Mouse (Mus musculus) heart, adult 9 months (tissue): Measurements from ENCODE around the gene Pdyn.

Source experiments
- DNase-seq, 2 experiments: peaks; one replicate each; pipeline ENCODE4 v3.0.0; 2022; ENCODE audit warnings: low spot score in 2 of 2

Gene Pdyn

GRCm38 (mm10) chr2:129699484-129700158, at the start of gene Pdyn:
TSS of gene Pdyn (minus strand) at chr2:129699844.
- DNase-seq: no peak

- no peak for DNase-seq
These were observed 42.4 kb upstream of the Pdyn start for GRCm38 (mm10) chr2:129742016-129742415.

GRCm38 (mm10) chr2:129740515-129740914, 40.9 kb upstream of the Pdyn start:
- no peak for DNase-seq

GRCm38 (mm10) chr2:129734031-129734430, 34.4 kb upstream of the Pdyn start:
- no peak for DNase-seq

GRCm38 (mm10) chr2:129729681-129730080, 30.0 kb upstream of the Pdyn start:
- DNase-seq: peak in 1 of 2 experiments; percentile 4

- DNase-seq: no peak
These were observed 16.0 kb upstream of the Pdyn start for GRCm38 (mm10) chr2:129715671-129716070.

GRCm38 (mm10) chr2:129713026-129713544, 13.4 kb upstream of the Pdyn start:
- no peak for DNase-seq

GRCm38 (mm10) chr2:129696059-129696458, 3.6 kb downstream of the Pdyn start:
- DNase-seq: no peak

- DNase-seq: no peak
These were observed 5.3 kb downstream of the Pdyn start for GRCm38 (mm10) chr2:129694303-129694702.

- no peak for DNase-seq
These were observed 7.0 kb downstream of the Pdyn start for GRCm38 (mm10) chr2:129692694-129693093.

GRCm38 (mm10) chr2:129689694-129690093, 9.9 kb downstream of the Pdyn start:
- no peak for DNase-seq

- DNase-seq: no peak
These were observed 11.5 kb downstream of the Pdyn start for GRCm38 (mm10) chr2:129688036-129688625.

GRCm38 (mm10) chr2:129686908-129687307, 12.7 kb downstream of the Pdyn start:
- no peak for DNase-seq

- no peak for DNase-seq
These were observed 15.6 kb downstream of the Pdyn start for GRCm38 (mm10) chr2:129684014-129684413.

GRCm38 (mm10) chr2:129680236-129680635, 19.4 kb downstream of the Pdyn start:
- DNase-seq: no peak

- no peak for DNase-seq
These were observed 20.6 kb downstream of the Pdyn start for GRCm38 (mm10) chr2:129679066-129679465.

- DNase-seq: no peak
These were observed 22.0 kb downstream of the Pdyn start for GRCm38 (mm10) chr2:129677664-129678063.

GRCm38 (mm10) chr2:129674935-129675634, 24.6 kb downstream of the Pdyn start:
- peak; percentile 28 to 38 for DNase-seq

GRCm38 (mm10) chr2:129671911-129672310, 27.7 kb downstream of the Pdyn start:
- DNase-seq: no peak

GRCm38 (mm10) chr2:129662484-129662883, 37.2 kb downstream of the Pdyn start:
- no peak for DNase-seq

GRCm38 (mm10) chr2:129660020-129660419, 39.6 kb downstream of the Pdyn start:
- DNase-seq: peak in 1 of 2 experiments; percentile 15

- no peak for DNase-seq
These were observed 40.8 kb downstream of the Pdyn start for GRCm38 (mm10) chr2:129658796-129659195.

- no peak for DNase-seq
These were observed 44.6 kb downstream of the Pdyn start for GRCm38 (mm10) chr2:129655033-129655432.
